Mouse (Mus musculus): Measurements from ENCODE around the gene 2900026A02Rik.

2900026A02Rik gene

GRCm38 (mm10) chr5:113045511-113046273, 175.3 kb downstream of the 2900026A02Rik start:
- DNase-seq (ENCODE audit: low read depth, low spot score), result no peak

GRCm38 (mm10) chr5:113043531-113043930, 177.5 kb downstream of the 2900026A02Rik start:
- DNase-seq (ENCODE audit: low read depth, low spot score), result no peak

GRCm38 (mm10) chr5:113041567-113042071, 179.4 kb downstream of the 2900026A02Rik start:
- no peak for DNase-seq (ENCODE audit: low read depth, low spot score)

GRCm38 (mm10) chr5:113040776-113041175, 180.3 kb downstream of the 2900026A02Rik start:
- DNase-seq (ENCODE audit: low read depth, low spot score), result no peak

GRCm38 (mm10) chr5:113038601-113039000, 182.4 kb downstream of the 2900026A02Rik start:
- DNase-seq (ENCODE audit: low read depth, low spot score), result no peak

Data from c-Kit-negative CD71-positive TER-119-positive erythroid progenitor cells, embryonic 14.5 days (primary cell).